Mouse (Mus musculus) ES-Bruce4 (cell line): ENCODE results near the gene Banp.

Source experiments
- CTCF ChIP-seq: IDR thresholded peaks from one replicate; pipeline ENCODE4 v1.8.1; 2011; ENCODE audit warnings: low read depth, low read length
- EP300 ChIP-seq: IDR thresholded peaks from 2 replicates; pipeline ENCODE4 v1.6.1; 2011; ENCODE audit warnings: low read depth, low read length; ENCODE audit not compliant: insufficient read depth
- POLR2A ChIP-seq: IDR thresholded peaks from one replicate; pipeline ENCODE4 v1.8.1; 2011; ENCODE audit warnings: low read length; ENCODE audit not compliant: insufficient read depth

GRCm38 (mm10) chr8:122022705-122023104, 73.2 kb downstream of the Banp start:
- TF ChIP-seq CTCF (no peak), POLR2A (no peak), EP300 (no peak)
